Mouse (Mus musculus) heart, embryonic 10.5 days (tissue): ENCODE measurements around the gene Prmt9. TPM values are rescaled to one million over a fixed set of nuclear protein-coding genes. Genes with fewer than 3 reads are reported as not detected.
A peak's percentile ranks its signal among the peaks of the same experiment; 100 is the strongest.

Source experiments
- DNase-seq: peaks from one replicate; pipeline ENCODE4 v3.0.0-alpha.2; 2017; ENCODE audit warnings: low spot score
- H3K27ac ChIP-seq: fragments of 300-500 bp; sonication (generic); 2 replicates; pipeline ENCODE4 v1.5.1; 2016; ENCODE audit warnings: mild to moderate bottlenecking
- H3K27me3 ChIP-seq: fragments of 300-500 bp; sonication (generic); 2 replicates; pipeline ENCODE4 v1.6.1; 2016; ENCODE audit warnings: mild to moderate bottlenecking; ENCODE audit not compliant: poor library complexity, insufficient read depth, severe bottlenecking
- H3K36me3 ChIP-seq: fragments of 300-500 bp; sonication (generic); 2 replicates; pipeline ENCODE4 v1.6.1; 2016; ENCODE audit warnings: mild to moderate bottlenecking, moderate library complexity
- H3K4me1 ChIP-seq: fragments of 300-500 bp; sonication (generic); 2 replicates; pipeline ENCODE4 v1.6.1; 2016; ENCODE audit warnings: mild to moderate bottlenecking
- H3K4me3 ChIP-seq: fragments of 300-500 bp; sonication (generic); 2 replicates; pipeline ENCODE4 v1.5.1; 2016; ENCODE audit warnings: mild to moderate bottlenecking, moderate library complexity
- H3K9me3 ChIP-seq: fragments of 300-500 bp; sonication (generic); 2 replicates; pipeline ENCODE4 v1.6.1; 2016; ENCODE audit warnings: mild to moderate bottlenecking, moderate library complexity
- WGBS: fragments of 180-500 bp; shearing (Covaris S2); methylation state at CpG from one replicate; pipeline ENCODE4 v1.1.7; 2016; 5-methylcytosine and 5-hydroxymethylcytosine counted together
- polyA plus RNA-seq: library from polyadenylated mRNA; unstranded; fragments of >200 nt; fragmentation: Nextera tagmentation; extraction: Ambion mirVana; gene quantifications from 2 replicates; pipeline ENCODE4 v1.2.1, GENCODE M21; 2016

Gene Prmt9
- polyA plus RNA-seq, result 13.8 and 15.9 TPM in 2 replicates

GRCm38 (mm10) chr8:77549121-77549706 is at the start of gene Prmt9:
Gene Prmt9 (plus strand): TSS chr8:77549397.
- WGBS, result 3% methylated on average over 42 of the region's 42 CpGs
- H3K4me1 ChIP-seq, result peaks cover 4% of the 10 kb centered on the region; the same call in 1 of the 2 replicates
- H3K4me3 ChIP-seq, result peak within 1 kb of the TSS; percentile 74
- no peaks in the 10 kb centered on the region for H3K9me3 ChIP-seq
- peaks cover 32% of the 10 kb centered on the region for H3K36me3 ChIP-seq
- DNase-seq, result peak; percentile 96
- no peaks in the 10 kb centered on the region for H3K27me3 ChIP-seq
- peak within 1 kb of the TSS; percentile 96 for H3K27ac ChIP-seq

DNA sequence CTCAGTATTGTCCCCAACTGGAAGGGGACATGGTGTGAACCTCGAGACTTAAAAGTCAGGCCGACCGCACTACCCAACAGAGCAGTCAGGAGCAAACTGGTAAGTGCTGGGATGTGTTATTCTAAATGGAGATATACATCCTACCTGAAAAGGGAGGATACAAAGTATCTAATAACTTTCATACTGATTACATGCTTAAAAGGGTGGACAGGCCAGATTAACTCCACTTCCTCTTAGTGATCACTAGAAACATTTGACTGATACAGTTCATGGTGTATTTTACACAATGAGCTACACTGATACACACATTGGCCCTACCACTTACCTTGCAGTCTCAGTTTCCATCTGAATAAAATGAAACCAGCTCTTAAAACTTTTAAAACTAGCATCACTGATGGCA is 48.9 kb upstream of the Prmt9 start:
- no peak for DNase-seq
- 94% methylated on average over 3 of the region's 3 CpGs for WGBS
- Histone ChIP-seq H3K4me1 (peaks cover 11% of the 10 kb centered on the region; the same call in 1 of the 2 replicates), H3K36me3 (no peaks in the 10 kb centered on the region), H3K9me3 (no peaks in the 10 kb centered on the region), H3K27me3 (no peaks in the 10 kb centered on the region), H3K27ac (no peak overlapping the region), H3K4me3 (no peak overlapping the region)

DNA sequence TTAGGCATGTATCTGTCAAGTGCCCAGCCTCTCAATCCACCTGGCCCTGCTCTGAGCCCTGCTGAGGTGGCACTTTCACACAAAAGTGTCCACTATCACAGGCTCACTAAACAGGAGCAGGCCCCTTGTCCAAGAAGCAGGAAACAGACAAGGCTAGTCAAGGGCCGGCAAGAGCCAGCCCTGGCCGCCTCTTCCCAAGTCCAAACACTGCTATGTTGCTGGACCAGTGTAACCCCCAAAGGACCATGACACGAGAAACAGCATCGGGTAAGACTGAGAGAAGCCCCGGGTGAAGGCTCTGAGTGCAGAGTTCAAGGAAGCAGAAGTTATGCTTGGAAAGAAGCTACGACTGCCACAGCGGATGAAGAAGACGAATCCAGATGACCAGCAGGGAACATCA is 48.1 kb upstream of the Prmt9 start:
- no peaks in the 10 kb centered on the region for H3K27me3 ChIP-seq
- H3K4me3 ChIP-seq, result no peak overlapping the region
- peaks cover 11% of the 10 kb centered on the region; the same call in 1 of the 2 replicates for H3K4me1 ChIP-seq
- no peak for DNase-seq
- H3K27ac ChIP-seq, result no peak overlapping the region
- no peaks in the 10 kb centered on the region for H3K36me3 ChIP-seq
- H3K9me3 ChIP-seq, result no peaks in the 10 kb centered on the region
- WGBS, result 84% methylated on average over 8 of the region's 8 CpGs

- no peaks in the 10 kb centered on the region for H3K9me3 ChIP-seq
- no peaks in the 10 kb centered on the region for H3K36me3 ChIP-seq
- no peak for DNase-seq
- H3K4me1 ChIP-seq, result peaks cover 10% of the 10 kb centered on the region; the same call in 1 of the 2 replicates
- no peak overlapping the region for H3K4me3 ChIP-seq
- 82% methylated on average over 6 of the region's 6 CpGs for WGBS
- H3K27me3 ChIP-seq, result no peaks in the 10 kb centered on the region
- no peak overlapping the region for H3K27ac ChIP-seq
These were observed 46.6 kb upstream of the Prmt9 start for GRCm38 (mm10) chr8:77502547-77502946.

DNA sequence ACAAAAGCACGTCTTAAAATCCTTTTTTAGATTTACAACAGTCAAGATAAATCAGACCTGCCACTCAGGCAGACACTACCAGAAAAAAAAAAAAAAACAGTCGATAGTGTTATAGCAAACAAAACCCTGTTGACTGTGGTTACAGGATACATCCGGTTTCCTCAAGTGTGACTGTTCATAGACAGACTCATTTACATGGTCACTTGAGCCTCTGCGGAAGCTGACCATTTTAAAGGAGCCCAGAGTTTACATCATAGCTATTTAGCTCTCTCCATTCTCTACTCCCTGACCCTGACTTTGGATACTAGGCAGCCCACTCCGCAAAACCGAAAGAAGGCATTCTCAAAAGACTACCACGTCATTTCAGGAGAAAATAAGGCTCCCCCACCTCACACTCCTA is 42.7 kb upstream of the Prmt9 start:
- Histone ChIP-seq H3K27me3 (no peaks in the 10 kb centered on the region), H3K27ac (no peak overlapping the region), H3K4me3 (no peak overlapping the region), H3K4me1 (peaks cover 13% of the 10 kb centered on the region; the same call in 1 of the 2 replicates), H3K9me3 (no peaks in the 10 kb centered on the region), H3K36me3 (no peaks in the 10 kb centered on the region)
- 87% methylated on average over 7 of the region's 7 CpGs for WGBS
- no peak for DNase-seq

- Histone ChIP-seq H3K9me3 (no peaks in the 10 kb centered on the region), H3K27me3 (no peaks in the 10 kb centered on the region), H3K27ac (no peak overlapping the region), H3K4me1 (peaks cover 18% of the 10 kb centered on the region; the same call in 1 of the 2 replicates), H3K36me3 (no peaks in the 10 kb centered on the region), H3K4me3 (no peak overlapping the region)
- 70% methylated on average over 10 of the region's 10 CpGs for WGBS
- DNase-seq, result no peak
These were observed 41.6 kb upstream of the Prmt9 start for GRCm38 (mm10) chr8:77507510-77508035.

- H3K4me1 ChIP-seq, result peaks cover 23% of the 10 kb centered on the region
- no peak overlapping the region for H3K27ac ChIP-seq
- H3K4me3 ChIP-seq, result no peak overlapping the region
- no peak for DNase-seq
- WGBS, result 90% methylated on average over 7 of the region's 7 CpGs
- H3K27me3 ChIP-seq, result no peaks in the 10 kb centered on the region
- no peaks in the 10 kb centered on the region for H3K9me3 ChIP-seq
- H3K36me3 ChIP-seq, result no peaks in the 10 kb centered on the region
These were observed 40.2 kb upstream of the Prmt9 start for GRCm38 (mm10) chr8:77509044-77509443.

DNA sequence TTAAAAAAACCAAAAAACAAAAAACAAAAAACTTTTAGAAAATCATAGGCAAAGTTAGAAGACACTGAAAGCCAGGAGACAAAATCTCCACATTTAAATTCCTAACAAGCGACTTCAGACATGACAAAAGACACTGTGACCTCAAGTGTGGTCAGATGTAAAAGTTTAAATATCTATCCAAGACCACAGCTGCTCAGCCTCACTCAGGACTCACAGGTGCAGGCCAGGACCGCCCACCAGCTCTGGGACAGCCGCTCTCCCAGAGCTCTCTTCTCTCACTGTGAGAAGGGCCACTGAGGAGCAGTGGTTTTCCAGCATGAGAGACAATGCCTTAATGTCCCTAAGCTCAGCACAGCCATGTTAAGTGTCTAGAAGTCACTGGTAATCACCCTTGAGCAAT is 38.8 kb upstream of the Prmt9 start:
- Histone ChIP-seq H3K27me3 (no peaks in the 10 kb centered on the region), H3K27ac (0 out of 2 replicates have a peak overlapping the region, but pooled peaks have one; percentile 8), H3K4me3 (no peak overlapping the region), H3K4me1 (peaks cover 26% of the 10 kb centered on the region), H3K9me3 (no peaks in the 10 kb centered on the region), H3K36me3 (no peaks in the 10 kb centered on the region)
- WGBS, result 80% methylated on average over 3 of the region's 3 CpGs
- DNase-seq, result no peak

- H3K4me3 ChIP-seq, result no peak overlapping the region
- WGBS, result 71% methylated on average over 13 of the region's 13 CpGs
- no peaks in the 10 kb centered on the region for H3K9me3 ChIP-seq
- no peaks in the 10 kb centered on the region for H3K27me3 ChIP-seq
- H3K4me1 ChIP-seq, result peaks cover 39% of the 10 kb centered on the region
- DNase-seq, result no peak
- H3K36me3 ChIP-seq, result no peaks in the 10 kb centered on the region
- no peak overlapping the region for H3K27ac ChIP-seq
These were observed 37.3 kb upstream of the Prmt9 start for GRCm38 (mm10) chr8:77511750-77512493.

- WGBS, result 82% methylated on average over 8 of the region's 8 CpGs
These were observed 34.0 kb upstream of the Prmt9 start for GRCm38 (mm10) chr8:77515201-77515600.

GRCm38 (mm10) chr8:77515786-77516185 is 33.4 kb upstream of the Prmt9 start:
- H3K27me3 ChIP-seq, result no peaks in the 10 kb centered on the region
- no peaks in the 10 kb centered on the region for H3K9me3 ChIP-seq
- H3K27ac ChIP-seq, result no peak overlapping the region; the same call in 1 of the 2 replicates
- peak overlapping the region; percentile 84 for H3K4me3 ChIP-seq
- peaks cover 42% of the 10 kb centered on the region for H3K4me1 ChIP-seq
- 61% methylated on average over 8 of the region's 8 CpGs for WGBS
- no peaks in the 10 kb centered on the region for H3K36me3 ChIP-seq
- no peak for DNase-seq

More at GRCm38 (mm10) chr8:77515201-77515600, 34.0 kb upstream of the Prmt9 start:
- no peak overlapping the region for H3K4me3 ChIP-seq
- no peak overlapping the region for H3K27ac ChIP-seq
- no peaks in the 10 kb centered on the region for H3K27me3 ChIP-seq
- H3K9me3 ChIP-seq, result no peaks in the 10 kb centered on the region
- H3K4me1 ChIP-seq, result peaks cover 42% of the 10 kb centered on the region
- no peaks in the 10 kb centered on the region for H3K36me3 ChIP-seq
- DNase-seq, result no peak

GRCm38 (mm10) chr8:77516845-77517244 is 32.4 kb upstream of the Prmt9 start:
- H3K36me3 ChIP-seq, result no peaks in the 10 kb centered on the region
- H3K27ac ChIP-seq, result peak overlapping the region; percentile 95
- H3K4me1 ChIP-seq, result peaks cover 41% of the 10 kb centered on the region
- peak overlapping the region; percentile 84 for H3K4me3 ChIP-seq
- DNase-seq, result no peak
- WGBS, result 3% methylated on average over 10 of the region's 10 CpGs
- no peaks in the 10 kb centered on the region for H3K27me3 ChIP-seq
- no peaks in the 10 kb centered on the region for H3K9me3 ChIP-seq
